Mouse (Mus musculus): ENCODE data around the gene Clstn1. TPM values are rescaled to one million over a fixed set of nuclear protein-coding genes. Genes with fewer than 3 reads are reported as not detected.
A peak's percentile ranks its signal among the peaks of the same experiment; 100 is the strongest.
"Not testable (repeated sequence)": the region's sequence is repeated elsewhere in the genome, so short reads cannot be mapped to it uniquely, and the experiment has no call there.

Clstn1 gene
- polyA plus RNA-seq, 1 experiment = 53.6 TPM

- Histone ChIP-seq H3K27ac (ENCODE audit: insufficient read depth, low read length) (no peak overlapping the region), H3K4me1 (ENCODE audit: control insufficient read depth, insufficient read depth, low read length) (no peaks in the 10 kb centered on the region), H3K4me3 (ENCODE audit: insufficient read depth, low read length) (no peak overlapping the region)
- no peak for TF ChIP-seq POLR2A (IDR thresholded peaks at IDR 0.05; ENCODE audit: low read depth, low read length)
- no peak for TF ChIP-seq CTCF (IDR thresholded peaks at IDR 0.05; ENCODE audit: borderline replicate concordance, insufficient read depth, low read length)
These were observed 21.5 kb downstream of the Clstn1 start for GRCm38 (mm10) chr4:149607591-149608308.

DNA sequence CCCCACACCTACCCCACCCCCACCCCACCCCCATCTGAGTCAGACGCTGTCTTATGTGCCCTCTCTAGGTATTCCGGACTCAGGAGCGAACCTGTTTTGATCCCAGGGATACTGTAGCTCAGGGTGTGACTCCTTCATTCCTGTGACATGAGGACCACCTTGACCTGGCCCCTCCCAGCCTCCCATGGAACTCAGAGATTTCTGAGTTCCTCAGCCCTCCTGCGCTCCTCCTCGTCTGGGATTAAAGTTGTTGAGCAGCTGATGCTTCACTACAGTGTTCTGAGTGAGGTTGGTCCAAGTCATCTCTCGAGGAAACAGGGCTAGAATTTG is 22.0 kb downstream of the Clstn1 start:
- Histone ChIP-seq H3K27ac (ENCODE audit: insufficient read depth, low read length) (no peak overlapping the region), H3K4me1 (ENCODE audit: control insufficient read depth, insufficient read depth, low read length) (no peaks in the 10 kb centered on the region)
- TF ChIP-seq CTCF (IDR thresholded peaks at IDR 0.05; ENCODE audit: borderline replicate concordance, insufficient read depth, low read length) = no peak
- no peak for TF ChIP-seq POLR2A (IDR thresholded peaks at IDR 0.05; ENCODE audit: low read depth, low read length)

GRCm38 (mm10) chr4:149609256-149610025 is 23.2 kb downstream of the Clstn1 start:
- H3K4me1 ChIP-seq (ENCODE audit: control insufficient read depth, insufficient read depth, low read length) = no peaks in the 10 kb centered on the region
- no peak overlapping the region for H3K27ac ChIP-seq (ENCODE audit: insufficient read depth, low read length)
- H3K4me3 ChIP-seq (ENCODE audit: insufficient read depth, low read length) = no peak overlapping the region
- TF ChIP-seq POLR2A (IDR thresholded peaks at IDR 0.05; ENCODE audit: low read depth, low read length) (no peak), CTCF (IDR thresholded peaks at IDR 0.05; ENCODE audit: borderline replicate concordance, insufficient read depth, low read length) (no peak)

More for the DNA sequence above, 22.0 kb downstream of the Clstn1 start:
- no peak overlapping the region for H3K4me3 ChIP-seq (ENCODE audit: insufficient read depth, low read length)

- no peaks in the 10 kb centered on the region for H3K4me1 ChIP-seq (ENCODE audit: control insufficient read depth, insufficient read depth, low read length)
- H3K27ac ChIP-seq (ENCODE audit: insufficient read depth, low read length) = no peak overlapping the region
- TF ChIP-seq POLR2A (IDR thresholded peaks at IDR 0.05; ENCODE audit: low read depth, low read length) = no peak
- TF ChIP-seq CTCF (IDR thresholded peaks at IDR 0.05; ENCODE audit: borderline replicate concordance, insufficient read depth, low read length) = peak; percentile 54; the same call in 1 of the 2 replicates
- H3K4me3 ChIP-seq (ENCODE audit: insufficient read depth, low read length) = no peak overlapping the region
These were observed 25.2 kb downstream of the Clstn1 start for GRCm38 (mm10) chr4:149611376-149612044.

DNA sequence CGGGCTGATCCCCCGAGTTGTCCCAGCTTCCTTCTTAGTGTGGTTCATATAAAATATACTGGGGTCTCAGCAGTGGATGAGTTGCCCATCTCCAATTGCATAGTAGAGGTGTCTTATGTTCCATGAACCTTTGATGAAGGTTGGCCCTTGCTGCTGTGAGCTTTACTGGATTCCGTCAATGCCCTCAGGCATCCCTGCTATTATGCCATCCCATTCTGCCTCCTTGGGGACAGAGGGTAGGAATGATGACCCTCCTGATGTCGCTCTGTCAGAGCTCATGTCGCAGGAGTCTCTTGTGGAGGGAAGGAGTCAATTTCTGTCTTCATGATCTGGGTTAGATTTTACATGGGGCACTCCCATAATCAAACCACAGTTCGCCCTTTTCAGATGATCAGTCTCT is 27.2 kb downstream of the Clstn1 start:
- not testable (repeated sequence) for H3K4me3 ChIP-seq (ENCODE audit: insufficient read depth, low read length); H3K27ac ChIP-seq (ENCODE audit: insufficient read depth, low read length); H3K4me1 ChIP-seq (ENCODE audit: control insufficient read depth, insufficient read depth, low read length)

DNA sequence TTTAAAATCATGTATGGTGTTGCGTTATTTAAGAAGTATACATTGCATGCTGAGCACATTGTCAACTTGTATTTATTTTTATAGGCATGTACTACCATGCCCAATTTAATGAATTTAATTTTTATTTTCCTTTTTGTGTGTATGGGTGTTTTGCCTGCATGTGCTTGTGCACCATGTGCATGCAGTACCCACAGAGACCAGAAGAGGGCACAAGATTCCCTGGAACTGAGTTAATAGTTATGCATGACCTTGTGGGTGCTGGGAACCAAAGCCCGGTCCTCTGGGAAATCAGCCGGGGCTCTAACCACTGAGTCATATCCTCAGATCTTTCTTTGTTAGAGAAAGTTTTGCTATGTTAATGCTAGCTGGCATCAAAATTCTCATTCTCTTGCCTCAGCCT is 28.6 kb downstream of the Clstn1 start:
- Histone ChIP-seq H3K4me1 (ENCODE audit: control insufficient read depth, insufficient read depth, low read length) (no peaks in the 10 kb centered on the region), H3K4me3 (ENCODE audit: insufficient read depth, low read length) (no peak overlapping the region), H3K27ac (ENCODE audit: insufficient read depth, low read length) (no peak overlapping the region)
- TF ChIP-seq POLR2A (IDR thresholded peaks at IDR 0.05; ENCODE audit: low read depth, low read length) (no peak), CTCF (IDR thresholded peaks at IDR 0.05; ENCODE audit: borderline replicate concordance, insufficient read depth, low read length) (no peak)

GRCm38 (mm10) chr4:149616999-149617398 is 30.7 kb downstream of the Clstn1 start:
- H3K4me3 ChIP-seq (ENCODE audit: insufficient read depth, low read length) = not testable (repeated sequence)

GRCm38 (mm10) chr4:149619988-149620387 is 33.7 kb downstream of the Clstn1 start:
- Histone ChIP-seq H3K4me1 (ENCODE audit: control insufficient read depth, insufficient read depth, low read length) (no peaks in the 10 kb centered on the region), H3K27ac (ENCODE audit: insufficient read depth, low read length) (no peak overlapping the region), H3K4me3 (ENCODE audit: insufficient read depth, low read length) (no peak overlapping the region)
- no peak for TF ChIP-seq CTCF (IDR thresholded peaks at IDR 0.05; ENCODE audit: borderline replicate concordance, insufficient read depth, low read length)
- TF ChIP-seq POLR2A (IDR thresholded peaks at IDR 0.05; ENCODE audit: low read depth, low read length) = no peak

More at GRCm38 (mm10) chr4:149616999-149617398, 30.7 kb downstream of the Clstn1 start:
- not testable (repeated sequence) for H3K4me1 ChIP-seq (ENCODE audit: control insufficient read depth, insufficient read depth, low read length); H3K27ac ChIP-seq (ENCODE audit: insufficient read depth, low read length)

GRCm38 (mm10) chr4:149621286-149621685 is 35.0 kb downstream of the Clstn1 start:
- Histone ChIP-seq H3K27ac (ENCODE audit: insufficient read depth, low read length) (no peak overlapping the region), H3K4me3 (ENCODE audit: insufficient read depth, low read length) (no peak overlapping the region), H3K4me1 (ENCODE audit: control insufficient read depth, insufficient read depth, low read length) (no peaks in the 10 kb centered on the region)
- TF ChIP-seq CTCF (IDR thresholded peaks at IDR 0.05; ENCODE audit: borderline replicate concordance, insufficient read depth, low read length) = no peak
- TF ChIP-seq POLR2A (IDR thresholded peaks at IDR 0.05; ENCODE audit: low read depth, low read length) = no peak

DNA sequence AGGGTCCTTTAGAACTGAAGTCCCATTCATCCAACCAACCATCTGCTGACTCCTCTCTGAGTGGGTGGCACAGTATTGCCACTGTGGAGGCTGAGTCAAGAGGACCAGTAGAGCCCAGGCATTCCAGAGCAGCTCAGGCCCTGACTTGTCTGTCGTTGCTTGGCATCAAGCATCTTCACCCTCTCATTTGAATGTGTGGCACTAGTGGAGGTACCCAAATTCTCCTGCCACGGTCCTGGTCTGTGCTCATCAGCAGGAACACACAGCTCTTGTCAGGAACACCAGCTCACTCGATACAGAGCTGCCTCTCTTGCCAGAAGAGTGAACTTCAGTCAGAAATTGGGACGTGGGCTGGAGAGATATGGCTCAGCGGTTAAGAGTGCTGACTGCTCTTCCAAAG is 37.4 kb downstream of the Clstn1 start:
- Histone ChIP-seq H3K4me3 (ENCODE audit: insufficient read depth, low read length) (no peak overlapping the region), H3K4me1 (ENCODE audit: control insufficient read depth, insufficient read depth, low read length) (peaks cover 4% of the 10 kb centered on the region; the same call in 1 of the 2 replicates), H3K27ac (ENCODE audit: insufficient read depth, low read length) (no peak overlapping the region)
- TF ChIP-seq CTCF (IDR thresholded peaks at IDR 0.05; ENCODE audit: borderline replicate concordance, insufficient read depth, low read length) (no peak), POLR2A (IDR thresholded peaks at IDR 0.05; ENCODE audit: low read depth, low read length) (no peak)

Measured in embryonic fibroblast, embryonic 13.5 days (primary cell).